Mouse (Mus musculus) adrenal gland, adult 18-20 months (tissue): ENCODE data around the gene Cdh5. TPM values are rescaled to one million over a fixed set of nuclear protein-coding genes. Genes with fewer than 3 reads are reported as not detected.

Experiments used
- DNase-seq, 2 experiments: peaks; one replicate each; pipeline ENCODE4 v3.0.0; 2021 to 2022; ENCODE audit warnings: low spot score in 2 of 2
- total RNA-seq, 2 experiments: library from RNA; stranded (reverse); gene quantifications; 1 replicate in 1 of 2; 2 replicates in 1 of 2; pipeline ENCODE4 v1.2.3; 2021

The Cdh5 gene
- total RNA-seq, 2 experiments from 2014 or later = 33.9 to 41.2 TPM

- no peak for DNase-seq
Observed at GRCm38 (mm10) chr8:104131414-104131975, 30.1 kb downstream of the Cdh5 start.

DNA sequence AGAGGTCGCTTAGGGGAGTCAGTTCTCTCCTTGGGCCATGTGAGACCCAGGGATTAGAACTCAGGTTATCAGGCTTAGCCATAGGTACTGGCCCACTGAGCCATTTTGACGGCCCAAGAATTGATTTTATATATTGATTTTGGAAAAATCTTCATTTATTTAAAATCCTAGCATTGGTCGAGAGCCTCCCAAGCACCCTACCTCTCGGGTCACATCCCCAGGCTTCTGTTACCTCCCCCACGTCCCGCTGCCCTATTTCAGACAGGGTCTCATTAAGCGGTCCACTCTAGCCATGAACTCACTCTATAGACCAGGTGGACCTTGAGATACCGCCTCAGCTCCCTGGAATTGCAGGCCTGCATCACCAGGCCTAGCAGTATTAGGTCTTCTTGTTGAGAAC is 33.1 kb downstream of the Cdh5 start:
- no peak for DNase-seq

GRCm38 (mm10) chr8:104136277-104136676 is 34.9 kb downstream of the Cdh5 start:
- no peak for DNase-seq

GRCm38 (mm10) chr8:104137636-104138035 is 36.2 kb downstream of the Cdh5 start:
- no peak for DNase-seq

- DNase-seq = no peak
Observed at GRCm38 (mm10) chr8:104140611-104141010, 39.2 kb downstream of the Cdh5 start.

- DNase-seq = no peak
Observed at GRCm38 (mm10) chr8:104142415-104142814, 41.0 kb downstream of the Cdh5 start.

GRCm38 (mm10) chr8:104143379-104143778 is 42.0 kb downstream of the Cdh5 start:
- no peak for DNase-seq

DNA sequence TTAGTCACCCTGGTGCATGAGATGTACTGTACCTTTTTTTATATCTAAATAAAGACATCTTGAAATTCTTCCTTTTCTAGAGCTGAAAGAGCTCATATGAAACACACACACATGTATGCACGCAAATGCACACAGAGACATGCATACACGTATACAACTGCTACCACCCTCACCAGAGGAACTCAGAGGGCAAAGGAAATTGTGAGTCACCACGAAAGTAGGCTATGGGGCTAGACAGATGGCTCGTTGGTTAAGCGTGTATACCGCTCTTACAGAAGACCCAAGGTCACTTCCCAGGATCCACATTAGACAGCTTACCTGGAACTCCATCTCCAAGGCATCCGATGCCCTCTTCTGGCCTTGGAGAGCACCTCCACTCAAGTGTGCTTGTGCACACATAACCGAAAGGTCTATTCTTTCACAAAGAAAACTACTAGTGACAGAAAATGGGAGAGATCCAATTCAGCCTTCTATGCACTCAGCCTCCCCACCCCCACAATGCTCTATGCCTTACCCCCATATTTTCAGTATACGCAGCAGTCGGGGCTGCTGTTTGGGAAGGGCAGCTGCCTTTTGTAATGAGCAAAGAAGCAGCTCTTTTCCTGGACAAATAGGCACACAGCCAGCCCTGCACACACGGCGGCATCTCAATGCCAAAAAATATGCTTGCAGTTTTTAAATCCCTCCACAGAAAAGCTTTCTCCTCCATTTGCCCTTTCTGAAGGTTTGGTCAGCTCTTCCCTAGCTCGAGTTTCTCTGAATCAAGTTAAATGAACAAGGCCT is 43.2 kb downstream of the Cdh5 start:
- no peak for DNase-seq

DNA sequence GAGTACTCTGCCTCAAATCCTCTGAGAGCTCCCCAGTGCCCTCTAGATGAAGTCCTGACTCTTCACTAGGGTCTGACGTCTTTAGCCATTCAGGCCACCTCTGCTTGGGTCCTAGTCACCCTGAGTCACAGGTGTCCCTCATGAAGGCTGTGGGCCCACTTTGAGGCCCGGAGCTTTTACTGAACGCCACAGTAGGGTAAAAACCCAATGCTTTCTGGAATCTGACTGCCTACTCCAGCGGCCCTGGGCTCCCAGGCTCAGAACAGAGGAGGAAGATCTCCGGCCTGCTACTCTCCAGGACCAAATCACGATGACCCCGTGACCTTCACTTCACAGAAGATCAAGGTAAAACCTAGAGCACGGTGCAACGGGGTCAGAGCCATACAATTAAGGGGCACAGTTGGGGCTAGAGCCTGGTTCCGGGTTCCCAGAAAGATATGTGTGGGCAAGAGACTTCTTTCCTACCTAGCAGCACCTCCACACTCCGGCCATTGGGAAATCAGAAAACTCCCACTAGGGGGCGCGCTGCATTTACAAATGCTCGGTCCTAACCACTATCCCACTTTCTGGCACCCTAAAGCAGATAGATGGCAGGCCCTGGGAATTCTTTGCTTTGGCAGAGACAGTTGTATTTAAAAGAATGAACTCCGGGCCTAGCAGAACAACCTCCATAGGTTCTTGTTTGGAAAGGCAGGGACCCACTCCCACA is 44.7 kb downstream of the Cdh5 start:
- peak; percentile 88 to 91 for DNase-seq

GRCm38 (mm10) chr8:104146717-104147494 is 45.5 kb downstream of the Cdh5 start:
- DNase-seq = no peak

DNA sequence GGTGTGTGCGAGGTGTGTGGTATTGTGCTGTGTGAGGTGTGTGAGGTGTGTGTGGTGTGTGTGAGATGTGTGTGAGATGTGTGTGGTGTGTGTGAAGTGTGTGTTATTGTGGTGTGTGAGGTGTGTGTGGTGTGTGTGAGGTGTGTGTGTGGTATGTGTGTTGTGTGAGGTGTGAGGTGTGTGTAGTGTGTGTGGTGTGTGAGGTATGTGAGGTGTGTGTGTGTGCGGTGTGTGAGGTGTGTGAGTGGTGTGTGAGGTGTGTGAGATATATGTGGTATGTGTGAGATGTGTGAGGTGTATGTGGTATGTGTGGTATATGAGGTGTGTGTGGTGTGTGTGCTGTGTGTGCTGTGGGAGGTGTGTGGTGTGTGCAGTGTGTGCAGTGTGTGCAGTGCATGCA is 46.5 kb downstream of the Cdh5 start:
- no peak for DNase-seq

DNA sequence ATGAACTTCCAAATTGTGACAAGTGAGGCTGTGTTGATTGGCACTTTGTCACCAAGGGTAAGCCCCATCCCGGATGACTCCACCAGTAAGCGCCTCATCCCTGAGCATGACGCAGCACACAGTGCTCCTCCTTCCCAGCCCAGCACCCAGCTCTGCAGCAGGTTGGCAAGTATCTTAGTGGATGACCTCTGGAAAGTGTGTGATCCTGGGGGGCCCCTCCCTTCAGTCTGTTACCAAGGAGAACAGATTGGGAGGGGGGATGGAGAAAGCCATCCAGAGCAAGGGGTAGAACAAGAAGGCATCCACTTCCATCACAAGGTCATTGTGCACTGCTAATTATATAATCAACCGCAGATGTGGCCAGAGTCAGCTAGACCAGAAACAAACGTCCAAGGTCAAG is 59.3 kb downstream of the Cdh5 start:
- DNase-seq = no peak

DNA sequence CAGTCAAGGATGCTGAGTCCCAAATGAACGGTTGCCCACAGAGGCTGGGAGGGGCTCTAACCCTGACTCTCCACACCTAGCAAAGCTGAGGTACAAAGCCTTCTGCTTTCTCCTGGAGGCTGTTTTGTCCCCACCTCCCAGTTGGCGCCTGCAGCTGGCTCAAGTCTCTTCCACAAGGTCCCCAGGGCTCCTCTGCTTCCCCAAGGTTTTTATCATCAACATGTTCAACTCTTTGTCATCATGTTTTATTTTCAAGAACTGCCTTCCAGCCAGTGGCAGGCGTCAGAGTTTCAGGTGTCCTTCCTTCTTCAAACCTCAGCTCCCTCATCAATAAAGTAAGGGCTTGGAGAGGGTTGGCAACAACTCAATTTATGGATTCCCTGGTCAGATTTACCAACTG is 68.0 kb downstream of the Cdh5 start:
- no peak for DNase-seq

DNA sequence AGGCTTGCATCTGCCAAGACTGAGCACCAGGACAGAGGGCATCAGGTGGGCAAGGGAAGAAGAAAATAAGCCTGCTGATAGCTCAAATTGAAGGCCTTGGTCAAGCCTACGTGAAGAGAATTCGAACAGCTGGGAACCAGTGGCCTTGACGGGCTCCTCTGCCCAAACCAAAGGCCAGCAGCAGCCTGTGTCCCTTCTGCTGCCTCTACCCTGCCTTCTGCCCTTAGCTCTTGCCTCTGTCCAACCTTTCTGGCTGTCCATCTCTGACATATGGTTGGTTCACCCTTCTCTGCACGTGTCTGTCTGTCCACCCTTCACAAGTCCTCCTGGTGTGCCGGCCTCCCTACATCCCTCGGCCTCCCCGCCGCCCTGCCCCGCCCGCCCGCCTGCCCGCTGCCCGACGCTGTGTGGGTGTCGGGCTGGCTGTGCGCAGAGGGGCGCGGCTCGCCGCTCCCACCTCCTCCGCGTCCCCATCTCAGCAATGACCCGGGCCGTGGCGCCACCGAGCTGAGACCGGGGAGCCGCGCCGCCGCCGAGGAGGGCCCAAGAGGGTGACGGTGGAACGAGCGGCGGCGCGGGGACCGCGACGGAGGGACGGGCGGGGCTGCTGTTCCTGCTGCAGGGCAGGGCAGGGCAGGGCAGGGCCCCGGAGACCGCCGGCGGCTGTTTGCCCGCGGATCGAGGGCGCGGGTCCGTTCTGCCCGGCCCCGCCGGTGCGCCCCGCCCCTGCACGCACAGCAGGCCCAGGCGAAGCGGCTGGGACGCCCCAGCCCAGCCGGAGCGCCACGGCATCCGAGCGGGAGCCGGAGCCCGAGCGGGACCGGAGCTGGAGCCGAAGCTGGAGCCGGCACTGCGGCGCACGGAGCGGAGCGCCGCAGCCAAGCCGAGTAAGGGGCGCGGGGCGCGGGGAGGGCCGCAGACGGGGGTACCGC is 69.0 kb downstream of the Cdh5 start, which contains the start of gene Bean1:
Gene Bean1, plus strand, starts transcription at position 325 of the 932 bp plus-strand sequence.
- peak; percentile 54 to 58 for DNase-seq

DNA sequence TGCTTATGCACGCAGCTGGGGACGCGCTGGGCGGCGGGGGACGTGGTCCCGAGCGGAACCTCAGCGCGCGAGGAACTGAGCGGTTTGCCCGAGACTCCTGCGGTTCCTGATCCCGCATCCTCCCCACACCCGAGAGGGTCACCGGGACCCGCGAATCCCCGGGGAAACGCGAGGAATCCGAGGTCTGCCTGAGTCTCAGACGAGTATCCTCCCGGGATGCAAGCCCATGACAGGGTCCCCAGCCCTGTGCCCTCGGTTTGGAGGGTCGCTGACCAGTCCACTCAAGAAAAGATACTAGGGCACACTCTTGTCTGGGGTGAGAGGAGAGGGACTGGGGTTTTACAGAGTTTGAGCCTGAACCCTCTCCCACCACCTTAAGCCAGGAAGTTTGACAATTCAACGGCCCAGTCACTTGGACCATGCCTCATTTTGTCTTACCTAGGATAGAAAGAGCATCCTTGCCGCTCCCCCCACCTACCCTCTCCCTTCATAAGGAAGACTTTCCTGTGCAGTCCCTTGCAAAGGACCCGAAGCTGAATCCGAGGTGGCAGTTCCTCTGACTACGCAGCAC is 69.7 kb downstream of the Cdh5 start:
- DNase-seq = no peak

GRCm38 (mm10) chr8:104172420-104172819 is 71.0 kb downstream of the Cdh5 start:
- DNase-seq = no peak

DNA sequence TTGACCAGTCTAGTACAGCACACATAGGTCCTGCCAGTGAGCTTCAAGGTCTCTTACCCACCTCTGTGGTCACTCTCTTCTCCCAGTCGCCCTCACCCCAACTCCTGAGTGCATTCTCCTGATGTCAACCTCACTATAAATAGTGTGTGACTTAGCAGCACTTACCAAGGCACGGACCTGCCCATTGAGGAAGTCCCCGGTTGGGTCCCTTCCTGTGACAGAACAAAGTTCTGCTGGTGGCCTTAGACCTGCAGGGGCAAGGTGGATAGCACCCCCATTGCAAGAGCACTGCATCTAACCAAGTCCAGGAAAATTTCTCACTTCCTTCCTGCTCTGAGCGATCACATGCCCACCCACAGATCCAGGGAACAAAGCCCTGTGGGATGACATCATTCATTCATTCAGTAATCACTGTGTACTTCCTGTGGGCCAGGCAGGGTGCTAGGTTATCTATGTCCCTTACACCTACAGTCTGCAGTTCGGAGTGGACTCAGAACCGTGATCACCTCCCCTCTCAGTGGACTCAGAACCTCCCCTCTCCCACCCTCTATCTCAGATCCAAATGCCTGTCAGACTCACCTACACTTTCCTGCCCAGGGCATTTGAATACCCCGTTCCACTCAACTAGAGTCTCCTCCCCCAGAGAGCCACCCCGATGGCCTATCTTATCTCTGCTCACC is 74.6 kb downstream of the Cdh5 start:
- DNase-seq = no peak

DNA sequence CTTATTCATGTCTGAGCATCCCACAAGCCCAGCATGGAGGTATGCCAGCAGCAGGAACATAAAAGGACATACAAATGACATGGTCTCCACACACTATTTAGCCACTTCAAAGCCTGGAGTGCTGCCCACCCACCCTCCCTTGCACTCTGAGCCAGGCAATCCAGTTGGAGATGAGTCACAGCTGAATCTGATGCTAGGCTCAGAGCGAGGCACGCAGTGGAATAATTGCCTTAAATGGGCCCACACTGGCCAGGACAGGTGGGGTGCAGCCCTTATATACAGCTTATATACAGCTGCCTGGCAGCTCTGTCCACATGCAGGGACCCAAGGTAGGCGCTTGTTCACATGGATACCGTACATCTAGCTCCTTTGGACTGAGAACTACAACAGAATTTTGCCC is 75.6 kb downstream of the Cdh5 start:
- DNase-seq = no peak

GRCm38 (mm10) chr8:104184905-104185304 is 83.5 kb downstream of the Cdh5 start:
- no peak for DNase-seq
